Mouse (Mus musculus) E14TG2a.4 (cell line): Measurements from ENCODE around the gene Aqp3.

Experiments
- CTCF ChIP-seq: conservative IDR thresholded peaks from 2 replicates; pipeline ENCODE4 v1.5.1; 2014; ENCODE audit warnings: low read length
- NANOG ChIP-seq: IDR thresholded peaks from 2 replicates; pipeline ENCODE4 v1.6.1; 2014; ENCODE audit warnings: borderline replicate concordance, low read length, mixed read lengths

DNA sequence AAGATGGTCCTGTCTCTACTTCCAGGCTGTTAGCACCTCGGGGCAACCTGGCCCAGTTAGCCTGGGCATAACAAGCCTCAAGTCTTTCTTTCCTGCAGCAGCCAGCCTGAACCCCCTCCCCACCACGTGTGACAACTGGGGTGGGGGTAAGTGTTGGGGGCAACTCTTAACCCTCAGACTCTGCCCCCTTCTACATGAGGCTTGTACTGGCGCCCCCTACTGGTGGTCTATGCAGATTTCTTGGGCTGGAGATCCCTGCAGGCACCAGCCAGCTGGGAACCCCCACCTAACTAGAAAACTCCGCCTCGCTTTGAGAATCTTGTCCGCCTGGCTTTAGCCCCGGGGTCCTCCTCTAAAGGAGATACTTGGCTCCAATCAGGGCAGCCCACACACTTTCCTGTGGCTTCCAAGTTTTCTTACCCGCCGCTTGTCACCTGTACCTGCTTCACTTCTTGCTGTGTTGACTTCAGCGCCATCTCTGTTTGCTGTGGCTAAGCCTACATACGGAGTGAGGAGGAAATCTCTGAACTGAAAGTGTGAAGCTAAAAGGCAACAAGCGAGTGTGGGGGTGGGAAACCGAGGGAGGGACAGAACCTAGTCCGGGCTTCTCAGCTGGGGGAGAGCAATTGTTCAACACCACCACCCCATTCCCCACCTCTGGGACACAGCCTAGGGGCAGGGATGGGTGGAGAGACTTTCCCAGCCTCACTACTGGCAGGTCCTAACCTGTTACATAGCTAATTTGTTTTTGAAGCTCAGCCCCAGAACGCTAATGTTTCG lies 33.9 kb downstream of the Aqp3 start:
- TF ChIP-seq CTCF = peak; percentile 83
- no peak for TF ChIP-seq NANOG
